Mouse (Mus musculus) embryo, embryonic 11 days (tissue): ENCODE measurements around the gene Nelfb.
A peak's percentile ranks its signal among the peaks of the same experiment; 100 is the strongest.

Experiments
- DNase-seq: peaks from one replicate; pipeline ENCODE4 v3.0.0-alpha.2; 2015

Gene Nelfb

DNA sequence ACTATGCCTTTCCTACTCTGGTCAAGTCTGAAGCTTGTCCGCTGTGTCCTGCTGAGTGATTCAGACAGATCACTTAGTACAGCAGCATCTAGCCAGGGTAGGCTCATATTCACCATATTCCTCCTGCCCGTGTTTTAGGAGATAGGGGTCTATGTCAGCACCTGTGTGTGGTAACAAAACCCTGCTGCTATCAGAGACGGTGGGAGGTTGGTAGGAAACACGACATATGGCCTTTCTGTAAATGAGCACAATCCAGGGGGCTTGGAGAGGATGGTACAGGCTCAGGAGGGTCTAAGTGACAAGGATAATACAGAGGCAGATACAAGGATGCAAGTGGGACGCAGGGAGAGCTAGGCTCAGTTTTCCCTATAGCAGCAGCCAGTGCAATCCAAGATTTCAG, 18.3 kb upstream of the Nelfb start:
- DNase-seq: no peak

GRCm38 (mm10) chr2:25228995-25229530, 17.8 kb upstream of the Nelfb start:
- no peak for DNase-seq

- peak; percentile 90 for DNase-seq
Observed at GRCm38 (mm10) chr2:25228431-25228889, 17.2 kb upstream of the Nelfb start.

DNA sequence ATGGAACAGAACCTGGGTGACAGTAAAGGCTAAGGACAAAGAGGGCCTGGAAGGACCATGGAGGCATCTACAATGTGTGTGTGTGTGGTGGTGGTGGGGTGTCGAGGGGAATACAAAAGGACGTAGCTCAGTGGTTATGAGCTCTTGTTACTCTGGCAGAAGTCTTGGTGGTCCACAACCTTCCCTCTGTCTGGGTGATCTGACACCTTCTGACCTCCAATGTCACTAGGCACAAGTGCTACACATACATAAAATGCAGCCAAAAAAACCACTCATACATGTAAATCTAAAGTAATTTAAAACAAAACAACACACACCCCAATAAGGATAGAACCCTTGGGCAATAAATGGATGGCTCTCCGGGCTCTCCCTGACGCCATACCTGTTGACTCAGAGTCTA, 16.1 kb upstream of the Nelfb start:
- DNase-seq: no peak

DNA sequence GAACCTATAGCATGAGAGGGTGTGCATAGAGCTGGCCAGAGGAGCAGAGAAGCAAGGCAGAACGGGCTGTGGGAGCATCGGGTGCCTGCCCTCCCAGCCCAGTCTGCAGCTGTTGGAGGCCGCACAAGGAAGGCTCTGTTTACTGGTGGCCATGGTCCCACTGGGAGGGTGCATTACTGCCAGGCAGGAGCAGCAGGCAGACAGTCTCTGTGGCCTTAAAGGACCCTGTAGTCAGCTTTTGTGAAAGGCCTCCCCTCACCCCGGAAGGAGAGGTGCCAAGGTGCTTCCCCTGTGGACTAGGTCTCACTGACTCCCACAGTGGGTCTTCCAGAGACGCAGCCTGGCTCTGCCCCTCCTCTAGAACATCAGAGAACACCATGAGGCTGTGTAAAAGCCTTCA, 15.6 kb upstream of the Nelfb start:
- no peak for DNase-seq

DNA sequence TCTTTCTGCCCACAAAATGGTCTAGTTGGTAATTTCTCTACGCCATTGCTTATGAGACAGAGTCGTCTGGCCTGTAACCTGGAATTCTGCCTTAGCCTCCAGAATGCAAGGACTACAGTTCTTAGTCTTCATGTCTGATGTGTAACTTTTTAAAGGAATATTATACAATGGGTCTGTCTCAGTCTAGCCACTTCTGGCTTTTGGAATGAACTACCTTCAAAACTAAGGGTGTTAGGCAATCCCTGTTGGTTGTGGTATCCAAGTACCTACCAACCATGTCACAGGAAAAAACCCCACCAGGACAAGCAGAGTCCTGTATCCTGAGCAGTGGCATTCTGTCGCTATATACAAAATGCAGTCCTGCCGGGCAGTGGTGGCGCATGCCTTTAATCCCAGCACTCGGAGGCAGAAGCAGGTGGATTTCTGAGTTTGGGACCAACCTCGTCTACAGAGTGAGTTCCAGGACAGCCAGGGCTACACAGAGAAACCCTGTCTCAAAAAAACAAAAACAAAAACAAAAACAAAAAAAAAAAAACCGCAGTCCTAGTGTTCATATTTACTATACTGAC, 14.6 kb upstream of the Nelfb start:
- DNase-seq: no peak

DNA sequence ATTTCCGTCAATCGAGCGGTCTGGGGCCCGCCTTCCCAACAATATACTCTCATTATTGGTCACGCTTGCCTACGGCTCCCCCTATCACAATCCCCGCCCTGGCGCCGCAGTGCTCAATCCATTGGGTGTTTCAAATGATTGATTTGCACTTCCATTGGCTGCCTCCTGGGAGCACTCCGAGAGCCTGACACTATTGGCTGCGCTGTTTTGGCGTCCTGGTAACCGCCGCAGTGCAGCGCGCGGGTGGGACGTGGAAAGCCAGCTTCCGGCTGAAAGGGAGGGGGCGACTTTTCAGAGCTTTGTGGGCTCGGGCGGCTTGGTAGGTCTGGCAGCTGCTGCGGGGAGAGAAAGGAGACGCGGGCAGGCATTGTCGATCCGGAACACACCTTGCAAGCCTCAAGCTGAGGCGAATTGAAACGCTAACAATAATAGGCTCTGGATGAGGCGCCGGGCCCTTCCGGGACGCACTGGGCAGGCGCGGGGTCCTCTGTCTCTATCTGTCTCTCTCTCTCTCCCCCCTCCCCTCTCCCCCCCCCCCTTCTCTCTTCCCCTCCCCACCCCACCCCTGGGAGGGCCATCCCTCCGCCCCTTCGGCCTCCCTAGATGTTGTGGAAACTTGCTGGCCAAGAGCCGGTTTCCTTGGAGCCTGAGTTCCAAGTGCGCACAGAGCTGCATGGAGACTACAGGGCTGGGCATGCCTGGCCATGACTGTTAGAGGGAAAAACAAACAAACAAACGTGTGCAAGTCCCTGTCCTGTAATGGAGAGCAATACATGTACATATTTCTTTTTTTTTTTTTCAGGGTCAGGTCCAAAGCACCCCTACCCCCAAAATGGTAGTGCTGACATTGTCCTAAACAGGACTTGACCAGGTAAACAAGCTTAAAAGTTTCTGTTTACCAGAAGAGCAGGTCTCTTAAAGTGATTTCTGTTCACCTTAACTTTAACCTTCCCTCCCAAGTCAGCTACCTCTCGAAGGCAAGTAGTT, 13.8 kb upstream of the Nelfb start:
- DNase-seq: peak; percentile 100

GRCm38 (mm10) chr2:25224492-25224765, 13.1 kb upstream of the Nelfb start, which contains the start of gene Tubb4b:
Tubb4b (minus strand) TSS chr2:25224702.
- DNase-seq: no peak

GRCm38 (mm10) chr2:25223681-25224491, 12.6 kb upstream of the Nelfb start:
- DNase-seq: peak; percentile 76

- no peak for DNase-seq
Observed at GRCm38 (mm10) chr2:25221331-25221772, 10.1 kb upstream of the Nelfb start.

DNA sequence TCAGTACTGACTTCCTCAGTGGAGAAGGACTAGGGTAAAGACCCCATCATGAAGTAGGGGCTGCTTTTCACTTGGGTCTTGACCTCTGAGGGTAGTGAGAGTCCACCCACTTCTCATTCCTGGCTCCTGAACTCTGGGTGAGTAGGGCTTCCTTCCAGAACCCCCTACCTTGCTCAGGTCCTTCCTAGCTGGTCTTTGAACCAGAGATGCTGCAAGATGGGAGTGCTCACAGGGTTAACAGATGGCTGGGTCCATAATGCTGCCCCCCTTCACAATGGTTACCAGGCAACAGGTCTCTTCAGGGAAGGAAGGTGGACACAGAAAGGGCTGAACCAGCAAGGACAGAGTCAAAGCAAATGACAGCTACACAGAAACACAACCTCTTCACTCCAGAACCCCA, 7.2 kb upstream of the Nelfb start, which contains the start of gene Fam166a:
TSS of gene Fam166a (plus strand) at position 301 of the 400 bp plus-strand sequence.
- DNase-seq: no peak

- no peak for DNase-seq
Observed at GRCm38 (mm10) chr2:25217666-25218065, 6.4 kb upstream of the Nelfb start.

GRCm38 (mm10) chr2:25214444-25214843, 3.2 kb upstream of the Nelfb start, which contains the start of gene Stpg3:
Stpg3 (minus strand) TSS chr2:25214637.
- no peak for DNase-seq

DNA sequence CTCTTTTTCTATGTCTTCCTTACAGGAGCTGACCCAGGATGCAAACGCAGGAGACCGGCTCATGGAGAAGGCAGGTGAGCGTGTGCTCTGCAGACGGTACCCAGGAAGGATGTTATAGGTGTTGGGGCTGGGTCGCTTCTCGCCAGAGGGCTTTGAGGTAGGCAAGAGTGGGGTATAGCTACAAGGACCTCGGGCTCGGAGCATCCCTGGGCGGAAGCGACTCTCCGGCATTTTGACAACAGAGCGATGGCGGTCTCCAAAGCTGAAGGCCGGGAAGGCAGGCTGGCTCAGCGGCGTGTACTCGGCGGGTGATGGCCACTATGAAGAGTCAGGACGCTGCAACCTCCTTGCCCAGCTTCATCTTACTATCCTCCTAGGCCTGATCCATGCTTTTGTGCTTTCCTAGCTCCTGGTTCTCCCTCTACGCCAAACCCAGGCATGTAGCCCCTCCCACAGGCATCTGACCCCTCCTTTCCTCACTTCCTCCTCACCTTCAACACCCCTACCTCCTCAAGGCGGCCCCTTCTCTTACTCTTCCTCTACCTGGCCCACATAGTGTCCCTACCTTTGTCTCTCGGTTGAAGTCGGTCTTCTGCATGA, 2.1 kb upstream of the Nelfb start:
- DNase-seq: no peak

DNA sequence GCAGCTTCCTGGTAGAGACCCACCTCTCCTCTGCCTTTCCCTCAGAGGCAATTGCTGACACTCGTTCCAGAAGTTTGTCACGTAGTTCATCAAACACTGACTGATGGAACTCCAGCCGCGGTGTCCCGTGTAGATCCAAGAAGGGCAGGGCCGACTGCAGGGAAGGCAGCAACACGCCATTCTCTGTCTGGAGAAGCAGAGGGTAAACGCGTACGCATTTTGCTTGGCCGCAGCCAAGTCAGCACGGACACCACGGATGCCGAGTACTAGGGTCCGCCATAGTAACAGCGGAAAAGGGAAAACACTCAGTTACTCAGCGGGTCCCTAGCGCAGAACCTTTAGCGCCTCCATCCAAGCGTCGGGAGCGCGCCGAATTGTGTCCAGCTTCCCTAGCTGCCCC, 603 bp downstream of the Nelfb start:
- DNase-seq: no peak

GRCm38 (mm10) chr2:25207593-25207992, 3.7 kb downstream of the Nelfb start:
- no peak for DNase-seq

DNA sequence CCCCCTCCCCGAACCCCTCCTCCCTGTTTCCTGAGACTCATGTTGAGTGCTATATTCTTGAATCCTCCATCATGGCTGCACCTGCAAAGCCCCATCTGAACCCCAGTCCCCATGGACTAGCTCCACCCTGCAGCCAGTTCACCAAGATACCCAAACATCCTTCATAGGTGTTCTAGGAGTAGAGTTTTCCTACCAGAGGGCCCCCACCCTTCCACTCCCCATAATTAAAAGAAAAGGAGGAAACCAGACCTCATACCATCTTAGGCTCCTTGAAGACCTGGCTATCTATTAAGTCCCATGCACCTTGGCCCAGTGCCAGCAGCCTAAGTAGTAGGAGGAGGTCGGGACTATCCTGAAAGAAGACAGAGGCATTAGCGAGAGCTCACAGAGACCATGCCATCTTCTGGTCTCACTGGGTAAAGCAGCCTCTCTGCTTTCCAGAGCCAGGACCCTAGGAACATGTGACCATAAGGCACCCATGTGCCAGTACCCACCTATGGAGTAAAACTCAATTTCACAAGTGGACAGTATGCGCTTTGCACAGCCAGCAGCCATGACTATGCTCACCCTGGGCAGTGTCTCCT, 7.6 kb downstream of the Nelfb start:
- DNase-seq: no peak

DNA sequence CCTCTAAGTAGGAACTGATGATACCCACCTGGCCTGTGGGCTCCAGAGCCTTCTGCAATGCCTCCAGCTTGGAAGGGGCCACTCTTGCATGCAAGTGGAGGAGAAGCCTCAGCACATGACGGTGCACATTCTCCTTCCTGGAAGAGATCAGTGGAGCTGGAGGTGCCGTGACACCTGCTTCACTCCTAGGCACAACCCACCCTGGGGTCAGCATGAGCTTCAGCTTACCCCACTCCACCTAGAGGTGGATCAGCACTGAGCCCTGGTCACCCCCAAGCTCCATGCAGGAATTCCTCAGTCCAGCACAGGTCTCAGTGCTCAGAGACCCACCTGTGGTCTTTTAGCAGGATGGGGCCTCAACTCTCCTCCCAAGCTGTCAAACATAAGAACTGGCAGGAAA, 10.7 kb downstream of the Nelfb start:
- no peak for DNase-seq

- no peak for DNase-seq
Observed at GRCm38 (mm10) chr2:25197946-25198345, 13.3 kb downstream of the Nelfb start.

DNA sequence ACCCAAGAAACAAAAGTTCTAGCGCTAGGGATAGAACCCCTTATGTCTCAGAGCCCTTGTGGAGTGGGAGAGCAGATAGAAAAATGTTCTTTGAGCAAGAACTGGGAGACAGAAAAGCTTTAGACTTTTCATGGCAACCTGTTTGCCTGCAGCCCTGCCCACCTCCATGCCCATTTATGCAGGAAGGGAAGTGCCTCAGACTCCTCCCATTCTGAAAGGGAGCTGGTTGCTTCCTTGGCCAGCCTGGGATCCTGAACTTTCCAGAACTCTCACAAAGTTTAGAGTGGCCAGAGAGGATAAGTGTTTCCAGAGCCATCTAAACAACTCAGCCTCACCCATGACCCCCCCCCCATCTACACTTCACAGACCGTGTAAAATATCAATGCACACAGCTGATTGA, 14.1 kb downstream of the Nelfb start:
- no peak for DNase-seq

- peak; percentile 50 for DNase-seq
Observed at GRCm38 (mm10) chr2:25196172-25196954, 14.9 kb downstream of the Nelfb start, which contains the start of gene Tor4a. Tor4a (minus strand) TSS chr2:25196886.
